Mouse (Mus musculus) brain, embryonic 14.5 days (tissue): ENCODE results near the gene Ccnc. TPM values are rescaled to one million over a fixed set of nuclear protein-coding genes. Genes with fewer than 3 reads are reported as not detected.
"Not testable (repeated sequence)": the region's sequence is repeated elsewhere in the genome, so short reads cannot be mapped to it uniquely, and the experiment has no call there.

Source experiments
- DNase-seq: peaks from one replicate; pipeline ENCODE4 v3.0.0-alpha.2; 2011; ENCODE audit warnings: low read depth
- CTCF ChIP-seq: fragments of 200-500 bp; IDR thresholded peaks from 2 replicates; pipeline ENCODE4 v1.5.1; 2012; ENCODE audit warnings: inconsistent platforms, mild to moderate bottlenecking, moderate library complexity, borderline replicate concordance; ENCODE audit not compliant: insufficient read depth, insufficient read length; ENCODE audit errors: extremely low read depth
- POLR2A ChIP-seq: fragments of 200-500 bp; IDR thresholded peaks from 2 replicates; pipeline ENCODE4 v1.6.1; 2012; ENCODE audit warnings: mild to moderate bottlenecking, inconsistent platforms, borderline replicate concordance; ENCODE audit not compliant: poor library complexity, insufficient read depth, insufficient read length, severe bottlenecking; ENCODE audit errors: extremely low read depth
- polyA plus RNA-seq: library from polyadenylated mRNA; depleted of rRNA; stranded (reverse); fragments of >200 nt; gene quantifications from 2 replicates; pipeline ENCODE4 v1.2.3, GENCODE M21; 2012

Ccnc gene
- polyA plus RNA-seq, 1 experiment = 27.0 TPM

DNA sequence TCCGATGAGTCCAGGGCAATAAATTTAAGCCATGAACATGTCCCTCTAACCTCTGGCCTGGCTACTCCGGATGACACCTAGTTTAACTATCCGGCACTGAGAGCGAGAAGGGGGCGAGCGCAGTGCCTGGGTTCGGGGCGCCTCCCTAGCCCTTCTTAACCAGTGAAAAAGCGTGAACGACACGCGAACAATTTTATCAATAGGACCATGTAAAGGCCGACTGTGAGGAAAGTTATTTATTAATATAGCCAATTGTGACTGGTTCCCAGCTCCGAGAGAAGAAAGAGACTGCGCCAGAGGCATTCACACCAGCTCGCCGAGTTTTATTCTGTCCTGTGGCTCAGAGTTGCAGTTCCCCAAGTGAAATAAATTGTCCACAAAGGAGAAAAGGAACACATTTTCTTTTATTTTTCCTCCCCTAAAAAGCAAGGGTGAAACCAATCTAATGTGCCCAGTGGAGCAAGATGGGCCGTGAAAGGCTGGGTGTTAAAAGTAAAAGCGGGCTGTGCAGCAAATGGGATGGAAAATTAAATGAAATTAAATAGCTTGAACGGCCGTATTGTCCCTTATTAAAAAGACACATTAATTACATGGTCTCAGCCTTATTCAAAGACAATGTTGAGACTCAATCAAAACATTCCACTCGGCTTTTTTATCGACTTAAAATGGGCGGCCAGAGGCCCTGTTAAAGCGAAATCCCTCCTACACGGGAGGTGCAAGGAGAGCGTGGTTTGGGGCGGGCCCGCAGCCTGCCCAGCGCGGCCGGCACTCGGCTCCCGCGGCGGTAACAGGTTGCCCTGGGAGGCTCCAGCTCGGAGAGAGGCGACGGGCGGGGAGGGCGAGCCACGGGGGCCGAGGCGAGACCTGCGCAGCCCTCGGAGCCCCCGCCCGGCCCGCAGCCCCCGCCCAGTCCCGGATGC, 39.5 kb upstream of the Ccnc start:
- peak; percentile 91 for DNase-seq
- TF ChIP-seq CTCF = no peak
- no peak for TF ChIP-seq POLR2A

DNA sequence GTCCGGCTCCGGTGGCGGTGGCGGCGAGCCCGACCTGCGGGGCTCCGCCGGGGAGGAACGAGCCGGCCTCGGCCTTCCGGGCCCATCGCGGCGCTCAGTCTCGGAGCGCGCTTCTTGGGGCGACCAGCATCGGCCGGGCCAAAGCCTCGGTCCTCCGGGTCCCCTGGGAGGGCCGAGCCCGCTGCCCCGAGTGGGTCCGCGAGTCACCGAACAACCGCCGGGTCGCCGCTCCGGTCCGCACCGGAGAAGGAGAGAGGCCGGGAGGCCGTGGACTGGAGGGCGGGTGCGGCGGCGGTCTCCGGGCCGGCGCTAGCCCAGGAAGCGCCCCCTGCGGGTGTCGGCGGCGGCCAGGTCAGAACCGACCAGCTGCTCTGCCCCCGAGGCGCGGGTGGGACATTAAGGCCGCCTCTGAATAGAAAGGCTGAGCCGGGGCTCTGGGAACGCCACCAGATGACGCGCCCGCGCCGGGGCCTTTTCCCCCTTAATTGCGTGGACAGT, 38.7 kb upstream of the Ccnc start:
- DNase-seq = peak; percentile 77
- TF ChIP-seq CTCF = no peak
- 0 out of 2 replicates have a peak, but pooled peaks have one; percentile 11 for TF ChIP-seq POLR2A

DNA sequence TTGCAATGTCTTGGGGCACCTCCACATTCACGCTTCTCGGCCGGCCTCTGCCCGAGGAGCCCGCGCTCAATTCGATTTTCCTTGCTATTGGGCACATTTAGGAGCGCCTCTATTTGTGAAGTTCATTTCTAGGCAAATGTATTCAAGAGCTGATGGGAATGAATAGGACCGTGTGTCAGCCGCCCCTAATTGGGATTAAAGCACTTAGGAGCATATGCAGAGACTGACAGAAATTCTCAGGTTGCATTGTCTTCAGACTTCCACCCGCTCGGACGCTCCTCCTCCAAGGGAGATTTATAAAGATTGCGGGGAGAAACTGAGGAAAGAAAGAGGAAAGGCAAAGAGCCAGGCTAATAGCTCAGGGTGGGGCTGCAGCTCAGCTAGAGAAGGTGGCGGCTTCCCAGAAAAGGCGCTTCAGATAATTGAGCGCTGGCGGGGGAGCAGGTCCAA, 38.0 kb upstream of the Ccnc start:
- TF ChIP-seq CTCF = no peak
- no peak for TF ChIP-seq POLR2A
- peak; percentile 95 for DNase-seq

DNA sequence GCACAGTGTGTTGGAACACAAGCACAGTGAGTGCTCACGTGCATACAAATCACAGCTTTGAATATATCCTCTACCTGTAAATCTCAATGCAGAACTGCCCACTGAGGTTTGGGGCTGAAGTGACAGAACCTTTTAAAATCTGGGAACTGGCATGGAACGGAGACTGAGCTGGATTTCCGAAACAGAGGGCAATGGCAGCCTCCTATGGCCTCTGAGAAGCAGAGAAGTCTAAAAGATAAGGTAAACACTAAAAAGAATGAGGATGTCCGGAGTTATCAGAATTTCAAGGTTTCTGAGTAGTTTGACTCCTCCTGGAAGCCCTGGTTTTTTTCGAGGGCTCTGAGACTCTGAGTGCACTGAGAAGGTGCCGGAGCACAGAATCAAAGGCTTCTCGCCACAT, 37.3 kb upstream of the Ccnc start:
- TF ChIP-seq CTCF (no peak), POLR2A (no peak)
- peak; percentile 28 for DNase-seq

DNA sequence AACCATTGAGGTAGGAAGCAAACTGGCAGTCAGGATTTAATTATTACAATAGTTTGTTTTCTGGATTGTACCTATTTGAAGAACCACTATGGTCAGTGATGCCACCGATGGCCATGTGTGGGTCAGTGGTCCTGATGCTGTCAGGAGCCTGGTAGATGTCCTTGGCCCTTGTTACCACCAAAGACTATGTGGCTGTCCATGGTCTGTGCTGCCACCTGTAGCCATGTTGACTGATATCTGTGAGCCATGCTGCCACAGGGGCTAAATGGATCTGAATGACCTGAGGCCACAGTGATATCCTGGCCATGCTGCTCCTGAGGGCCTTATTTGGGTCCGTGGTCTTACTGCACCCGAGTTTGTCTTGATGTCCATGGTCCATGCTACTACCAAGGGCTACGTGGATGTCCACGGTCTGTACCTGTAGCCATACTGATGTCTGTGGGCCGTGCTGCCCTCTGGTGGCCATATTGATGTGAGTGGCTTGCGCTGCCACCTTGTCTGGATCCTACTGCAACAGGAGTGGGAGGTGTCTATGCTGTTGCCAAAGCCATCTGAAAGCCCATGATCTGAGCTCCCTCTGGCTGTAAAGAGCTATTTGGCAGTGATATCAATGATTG, 31.8 kb upstream of the Ccnc start:
- TF ChIP-seq CTCF (peak; percentile 74), POLR2A (no peak)
- peak; percentile 73 for DNase-seq

DNA sequence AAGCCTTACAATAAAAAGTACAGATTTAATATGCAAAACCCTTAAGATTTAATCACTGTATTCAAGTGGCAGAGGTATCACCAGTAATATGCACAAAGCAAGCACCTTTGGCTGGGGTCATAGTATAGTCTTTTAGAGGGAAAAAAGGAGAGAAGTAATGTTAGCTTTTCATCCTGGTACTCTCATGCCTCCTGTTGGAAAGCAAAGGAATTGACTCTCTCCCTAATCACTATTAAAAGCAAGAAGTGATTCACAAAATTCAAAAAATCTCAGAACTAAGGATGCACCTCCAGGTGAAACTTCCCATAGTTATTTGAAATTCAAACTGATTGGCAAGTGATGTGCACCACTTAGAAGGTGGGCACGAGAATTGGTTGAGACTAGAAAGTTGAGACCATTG, 22.5 kb upstream of the Ccnc start:
- no peak for DNase-seq
- TF ChIP-seq CTCF (0 out of 2 replicates have a peak, but pooled peaks have one; percentile 6), POLR2A (no peak)

DNA sequence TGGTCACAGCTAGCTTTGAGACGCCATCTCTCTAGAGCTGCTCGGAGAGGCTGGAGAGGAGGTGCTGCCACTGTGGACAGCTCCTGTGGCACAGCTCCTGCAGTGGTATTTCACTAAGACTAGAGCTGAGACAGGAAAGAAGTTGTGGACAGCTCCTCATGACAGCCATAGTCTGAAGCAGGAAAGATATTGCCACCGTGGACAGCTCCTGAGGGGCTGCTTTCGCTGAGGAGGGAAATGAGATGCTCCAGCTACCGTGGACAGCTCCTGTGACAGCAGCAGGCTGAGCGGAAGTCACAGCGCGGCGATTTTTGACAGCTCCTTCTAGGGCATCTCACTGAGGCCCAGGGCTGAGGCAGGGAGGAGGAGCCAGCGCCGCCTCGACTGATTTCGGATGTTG, 15.4 kb upstream of the Ccnc start:
- TF ChIP-seq CTCF = no peak
- no peak for TF ChIP-seq POLR2A
- peak; percentile 80 for DNase-seq

DNA sequence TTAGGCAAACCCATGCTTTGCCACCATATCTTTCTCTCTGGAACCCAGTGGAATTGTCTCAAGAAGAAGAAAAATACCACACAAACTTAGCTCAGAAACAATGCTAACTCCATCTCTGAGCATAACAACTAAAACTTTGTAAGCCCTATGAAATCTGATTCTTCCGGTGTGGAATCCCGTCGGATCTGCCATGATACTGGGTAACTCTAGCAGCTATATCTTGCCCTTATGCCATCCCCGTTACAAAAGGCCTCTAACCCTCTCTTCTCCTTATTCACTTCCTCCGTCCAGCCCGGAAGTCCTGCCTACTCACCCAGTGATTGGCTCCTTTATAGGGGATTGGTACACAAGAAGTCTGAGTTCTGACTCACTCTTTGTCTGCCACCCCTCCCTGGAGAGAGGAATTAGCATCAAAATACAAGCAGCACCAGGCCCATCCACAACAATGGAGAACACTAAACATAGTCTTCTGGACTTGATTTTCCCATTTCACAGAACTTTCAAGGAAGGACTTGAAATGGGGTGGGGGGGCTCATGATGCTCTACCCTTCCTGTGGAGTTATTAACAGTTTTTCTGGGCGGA, 4.7 kb upstream of the Ccnc start:
- peak; percentile 59 for DNase-seq
- TF ChIP-seq CTCF = no peak
- no peak for TF ChIP-seq POLR2A

DNA sequence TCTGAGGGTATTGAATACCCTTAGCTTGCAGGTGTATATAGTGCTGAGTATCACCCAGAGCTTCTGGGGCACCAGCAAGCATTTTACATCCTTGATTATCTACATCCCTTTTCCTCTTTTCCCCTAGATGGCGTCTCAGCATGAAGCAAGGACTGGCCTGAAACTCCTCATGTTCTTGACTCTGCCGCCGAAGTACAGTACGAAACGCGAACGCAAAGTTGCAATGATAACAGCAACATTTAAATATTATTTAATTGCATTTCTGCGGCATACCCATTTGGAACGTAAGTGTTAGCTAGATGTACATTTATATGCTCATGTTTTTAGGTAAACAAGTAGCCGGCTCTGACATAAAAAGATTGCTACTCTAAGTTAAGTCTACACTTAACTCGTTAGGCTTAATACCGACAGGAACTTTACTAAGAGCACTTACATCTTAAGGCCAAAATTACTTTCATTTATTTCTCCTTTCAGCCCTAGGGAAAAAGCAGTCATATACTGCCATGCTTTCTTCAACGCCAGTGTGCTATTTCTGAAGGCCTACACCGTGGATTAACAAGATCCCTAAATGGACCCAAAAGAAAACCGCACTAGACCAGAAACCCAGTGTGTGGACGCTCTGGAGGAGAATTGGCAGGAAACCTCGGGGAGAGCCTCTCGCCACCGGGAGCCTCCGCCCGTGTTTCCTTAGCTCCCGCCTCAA, 438 bp upstream of the Ccnc start:
- TF ChIP-seq CTCF (peak; percentile 59; the same call in 1 of the 2 replicates), POLR2A (no peak)

DNA sequence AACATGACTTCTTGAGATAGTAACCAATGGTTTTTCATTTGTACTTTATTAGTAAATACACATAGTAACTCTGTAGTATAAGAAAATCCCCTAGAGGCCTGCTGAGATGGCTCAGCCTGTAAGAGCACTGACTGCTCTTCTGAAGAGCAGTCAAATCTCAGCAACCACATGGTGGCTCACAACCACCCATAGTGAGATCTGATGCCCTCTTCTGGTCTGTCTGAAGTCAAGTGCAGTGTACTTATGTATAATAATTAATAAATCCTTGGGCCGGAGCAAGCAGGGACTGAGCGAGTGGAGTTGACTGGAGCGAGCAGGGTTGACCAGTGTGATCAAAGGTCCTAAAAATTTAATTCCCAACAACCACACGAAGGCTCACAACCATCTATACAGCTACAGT, 11.7 kb downstream of the Ccnc start:
- peak; percentile 11 for DNase-seq
- TF ChIP-seq POLR2A = no peak
- TF ChIP-seq CTCF = no peak

More for the DNA sequence above, 438 bp upstream of the Ccnc start:
- peak; percentile 92 for DNase-seq

DNA sequence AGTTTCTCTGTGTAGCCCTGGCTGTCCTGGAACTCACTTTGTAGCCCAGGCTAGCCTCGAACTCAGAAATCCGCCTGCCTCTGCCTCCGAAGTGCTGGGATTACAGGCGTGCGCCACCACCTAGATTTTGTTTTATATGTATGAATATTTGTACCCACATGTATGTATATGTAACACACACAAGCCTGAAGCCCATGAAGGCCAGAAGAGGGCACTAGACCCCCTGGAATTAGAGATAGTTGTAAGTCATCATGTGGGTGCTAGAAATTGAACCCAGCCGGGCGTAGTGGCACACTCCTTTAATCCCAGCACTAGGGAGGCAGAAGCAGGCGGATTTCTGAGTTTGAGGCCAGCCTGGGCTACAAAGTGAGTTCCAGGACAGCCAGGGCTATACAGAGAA, 16.6 kb downstream of the Ccnc start:
- not testable (repeated sequence) for DNase-seq

DNA sequence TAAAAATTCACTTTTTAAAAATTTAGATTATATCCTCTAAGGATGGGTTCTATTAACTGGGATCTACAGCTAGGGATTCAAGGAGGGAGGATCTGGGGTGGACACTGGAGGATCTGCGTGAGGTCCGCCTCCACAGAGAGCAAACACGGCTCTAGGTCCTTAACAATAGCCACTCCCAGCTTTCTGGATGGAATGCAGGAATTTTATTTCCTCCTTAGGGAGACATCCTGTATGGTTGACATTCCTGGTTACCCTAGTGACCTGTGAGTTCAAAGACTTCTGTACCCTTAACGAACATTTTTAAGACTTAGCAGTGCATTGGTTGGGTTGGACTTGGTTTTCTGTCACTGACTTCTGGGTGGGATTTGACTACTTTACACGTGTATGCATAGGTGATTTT, 18.2 kb downstream of the Ccnc start:
- no peak for DNase-seq
- TF ChIP-seq POLR2A (no peak), CTCF (no peak)
